ENCODE assay signal across 11 mouse cellular contexts in the genomic region with DNA sequence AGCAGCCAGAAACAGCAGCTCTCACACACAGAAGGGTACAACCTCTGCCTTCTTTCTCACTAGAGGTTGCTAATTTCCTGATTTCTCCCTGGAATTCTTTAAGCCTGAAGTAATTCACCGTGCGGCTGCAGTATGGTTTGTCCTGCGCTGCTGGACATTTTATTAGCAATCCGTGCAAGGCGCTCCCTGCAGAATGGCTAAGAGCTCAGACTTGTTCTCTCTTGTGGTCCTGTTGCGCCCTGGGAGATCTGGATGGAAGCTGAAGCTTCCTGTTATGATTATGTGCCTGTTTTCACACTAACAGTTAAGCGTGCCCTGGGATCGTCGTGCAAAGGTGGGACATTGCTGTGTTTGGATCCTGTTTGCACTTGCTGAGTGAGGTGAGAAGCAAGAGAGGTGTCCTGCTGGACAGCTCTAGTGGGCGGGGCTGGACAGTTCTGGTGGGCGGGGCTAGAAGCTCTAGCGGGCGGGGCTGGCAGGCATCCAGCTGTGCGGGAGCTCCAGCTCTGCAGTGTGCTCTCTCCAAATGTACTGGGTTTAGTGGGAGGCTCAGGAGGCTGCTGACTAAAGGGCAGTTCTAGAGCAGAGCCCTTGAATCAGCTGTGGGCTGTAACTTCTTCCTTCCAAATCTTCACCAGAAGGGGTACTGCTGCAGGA.
DNase-seq lines count a peak whose midpoint lies in the region; ATAC-seq and TF ChIP-seq lines count a peak whose summit lies in the region.
"Had no signal": no experiment of that assay in that cellular context is flagged by ENCODE, and none has a peak within 500 bp of the region (broad histone marks: within the 10 kb centered on the region; RNA-seq: fewer than 3 reads in every experiment).

No protein-coding gene starts in this region.

- H3K4me3 ChIP-seq in heart, embryonic 16.5 days (ENCODE audit: low read length): no peak overlapping the region
- no peak overlapping the region for H3K4me3 ChIP-seq in stomach, postnatal 0 days (ENCODE audit: low read depth, low read length)
- H3K4me3 ChIP-seq: gastrocnemius, adult 2 months had no signal

- WGBS in heart, embryonic 16.5 days: 37% methylated on average over 14 of the region's 14 CpGs
- 46% methylated on average over 14 of the region's 14 CpGs for WGBS in stomach, postnatal 0 days

- intact Hi-C loops in heart, postnatal 25 days (cut with DNase I): no loop called here

- no peaks in the 10 kb centered on the region for H3K27me3 ChIP-seq in heart, embryonic 16.5 days (ENCODE audit: control insufficient read depth, insufficient read depth, low read length)
- no peaks in the 10 kb centered on the region for H3K27me3 ChIP-seq in stomach, postnatal 0 days (ENCODE audit: control insufficient read depth, insufficient read depth, low read length)

- no peak for TF ChIP-seq CTCF in stomach, postnatal 0 days (IDR thresholded peaks at IDR 0.05; ENCODE audit: low read depth)

- no peak overlapping the region for H3K4me2 ChIP-seq in heart, embryonic 16.5 days (ENCODE audit: low read depth, low read length)
- no peak overlapping the region for H3K4me2 ChIP-seq in stomach, postnatal 0 days (replicated peaks; ENCODE audit: low read depth)

- H3K27ac ChIP-seq in heart, embryonic 16.5 days (ENCODE audit: low read length): no peak overlapping the region
- no peak overlapping the region for H3K27ac ChIP-seq in stomach, postnatal 0 days (replicated peaks)
- H3K27ac ChIP-seq: gastrocnemius, adult 2 months had no signal

- peaks cover 2% of the 10 kb centered on the region; the same call in 1 of the 2 replicates for H3K9me3 ChIP-seq in heart, embryonic 16.5 days (replicated peaks; ENCODE audit: control insufficient read depth, low read length)
- no peaks in the 10 kb centered on the region for H3K9me3 ChIP-seq in stomach, postnatal 0 days (ENCODE audit: control insufficient read depth, low read length)

- no peaks in the 10 kb centered on the region for H3K4me1 ChIP-seq in heart, embryonic 16.5 days (ENCODE audit: control insufficient read depth, insufficient read depth, low read length)
- no peaks in the 10 kb centered on the region for H3K4me1 ChIP-seq in stomach, postnatal 0 days (replicated peaks; ENCODE audit: control insufficient read depth, insufficient read depth)

- no peaks in the 10 kb centered on the region for H3K36me3 ChIP-seq in heart, embryonic 16.5 days (ENCODE audit: control insufficient read depth, insufficient read depth)
- H3K36me3 ChIP-seq in stomach, postnatal 0 days (ENCODE audit: control insufficient read depth, insufficient read depth, low read length): no peaks in the 10 kb centered on the region

- DNase-seq in heart, postnatal 25 days (ENCODE audit: low spot score): no peak
- DNase-seq in ovary, postnatal 36 days (ENCODE audit: low spot score): peak; percentile 15
- DNase-seq in ovary, postnatal 14 days (ENCODE audit: low spot score): no peak
- DNase-seq in kidney, postnatal 10 days: peak; percentile 66
- DNase-seq in stomach, postnatal 0 days (ENCODE audit: low spot score): peak; percentile 46
- no peak for DNase-seq in MN1 (ENCODE audit: low spot score)
- DNase-seq in left cerebral cortex, adult 9 months (ENCODE audit: low spot score in 2 of 2): no peak
- DNase-seq: cerebellum, adult 8-10 months; gastrocnemius, adult 2 months; spleen, adult 18-20 months had no signal

- no peak overlapping the region for H3K9ac ChIP-seq in heart, embryonic 16.5 days (ENCODE audit: low read length)
- H3K9ac ChIP-seq in stomach, postnatal 0 days (ENCODE audit: low read length): no peak overlapping the region

- 0 out of 2 replicates have a peak, but pooled peaks have one; percentile 49 for ATAC-seq in heart, embryonic 16.5 days (replicated peaks; ENCODE audit: extremely low read depth, insufficient read depth, low FRiP score)
- 0 out of 2 replicates have a peak, but pooled peaks have one; percentile 29 for ATAC-seq in stomach, postnatal 0 days (ENCODE audit: low FRiP score, low TSS enrichment)

- no peak for TF ChIP-seq EP300 in stomach, postnatal 0 days (optimal IDR thresholded peaks at IDR 0.05)

Comparison
In these comparisons a context has a peak if more than half of its experiments do, and no peak if none do; other contexts are left out.
1. DNase-seq: peak in ovary, postnatal 36 days (single experiment), kidney, postnatal 10 days (single experiment) and stomach, postnatal 0 days (single experiment); none in heart, postnatal 25 days (single experiment), ovary, postnatal 14 days (single experiment), MN1 (single experiment) and left cerebral cortex, adult 9 months (0 of 2).